Mouse (Mus musculus) CH12.LX (cell line): Measurements from ENCODE around the gene Hvcn1. TPM values are rescaled to one million over a fixed set of nuclear protein-coding genes. Genes with fewer than 3 reads are reported as not detected.

Source experiments
- DNase-seq: peaks from one replicate; pipeline ENCODE4 v3.0.0-alpha.2; 2013; ENCODE audit errors: extremely low read depth
- H3K27ac ChIP-seq: 2 replicates; pipeline ENCODE4 v1.5.1; 2012; ENCODE audit warnings: low read depth, mild to moderate bottlenecking, control low read depth, moderate library complexity; ENCODE audit not compliant: insufficient read depth
- H3K27me3 ChIP-seq: replicated peaks from 2 replicates; pipeline ENCODE3; 2012; ENCODE audit warnings: inconsistent platforms
- H3K36me3 ChIP-seq, 2 experiments: replicated peaks in 1 of 2; 2 replicates each; pipeline versions ENCODE3 to v1.6.1; 2012; ENCODE audit warnings: inconsistent platforms in 1 of 2, low read length in 1 of 2, mild to moderate bottlenecking in 1 of 2, mixed read lengths in 1 of 2, moderate library complexity in 1 of 2; ENCODE audit not compliant: control insufficient read depth in 1 of 2, insufficient read depth in 1 of 2
- H3K4me1 ChIP-seq, 2 experiments: 2 replicates each; pipeline ENCODE4 v1.6.1; 2012; ENCODE audit warnings: inconsistent platforms in 1 of 2, moderate library complexity in 1 of 2; ENCODE audit not compliant: insufficient read depth in 2 of 2, control insufficient read depth in 1 of 2
- H3K4me2 ChIP-seq: 2 replicates; pipeline ENCODE4 v1.6.1; 2012; ENCODE audit warnings: low read depth, mild to moderate bottlenecking, control low read depth; ENCODE audit not compliant: poor library complexity, insufficient read depth, severe bottlenecking
- H3K4me3 ChIP-seq, 3 experiments: fragments of 150-350 bp in 1 of 3; sonication (generic) in 1 of 3; replicated peaks in 1 of 3; 2 replicates each; pipeline versions ENCODE3 to v1.5.1; 2011 to 2012; ENCODE audit warnings: low read depth in 2 of 3, low read length in 2 of 3, mild to moderate bottlenecking in 2 of 3, moderate library complexity in 2 of 3, control low read depth in 1 of 3, improper control_type of control experiment in 1 of 3, inconsistent platforms in 1 of 3, mixed read lengths in 1 of 3; ENCODE audit not compliant: poor library complexity in 1 of 3
- H3K79me2 ChIP-seq: replicated peaks from 2 replicates; pipeline ENCODE4 v1.6.1; 2012; ENCODE audit warnings: mild to moderate bottlenecking, moderate library complexity; ENCODE audit not compliant: control insufficient read depth, poor library complexity, insufficient read depth, severe bottlenecking; ENCODE audit errors: extremely low read depth
- H3K9ac ChIP-seq: 2 replicates; pipeline ENCODE4 v1.6.1; 2012; ENCODE audit warnings: low read depth, mild to moderate bottlenecking, control low read depth, moderate library complexity; ENCODE audit not compliant: insufficient read depth
- H3K9me3 ChIP-seq: replicated peaks from 2 replicates; pipeline ENCODE3; 2012; ENCODE audit warnings: low read length, inconsistent platforms, mixed read lengths
- CHD1 ChIP-seq: IDR thresholded peaks from 2 replicates; pipeline ENCODE4 v1.6.1; 2012; ENCODE audit warnings: low read depth, low read length, improper control_type of control experiment, inconsistent platforms
- CHD2 ChIP-seq: IDR thresholded peaks from 2 replicates; pipeline ENCODE4 v1.6.1; 2011; ENCODE audit warnings: low read length, improper control_type of control experiment
- EP300 ChIP-seq: IDR thresholded peaks from 2 replicates; pipeline ENCODE4 v1.6.1; 2011; ENCODE audit warnings: low read length, improper control_type of control experiment
- ETS1 ChIP-seq: conservative IDR thresholded peaks from 2 replicates; pipeline ENCODE4 v1.6.1; 2012; ENCODE audit warnings: low read depth, mild to moderate bottlenecking, inconsistent platforms, low read length, improper control_type of control experiment, moderate library complexity
- GABPA ChIP-seq: IDR thresholded peaks from 2 replicates; pipeline ENCODE4 v1.6.1; 2012; ENCODE audit warnings: low read depth, low read length, improper control_type of control experiment, inconsistent platforms; ENCODE audit not compliant: insufficient replicate concordance
- JUND ChIP-seq: conservative IDR thresholded peaks from 2 replicates; pipeline ENCODE4 v1.6.1; 2011; ENCODE audit warnings: low read depth, low read length, improper control_type of control experiment
- KAT2A ChIP-seq: IDR thresholded peaks from 2 replicates; pipeline ENCODE4 v1.6.1; 2012; ENCODE audit warnings: low read length, improper control_type of control experiment, inconsistent platforms; ENCODE audit not compliant: insufficient replicate concordance
- MAFK ChIP-seq: IDR thresholded peaks from 2 replicates; pipeline ENCODE4 v1.6.1; 2011; ENCODE audit warnings: low read length, improper control_type of control experiment; ENCODE audit not compliant: insufficient replicate concordance
- MAX ChIP-seq: IDR thresholded peaks from 2 replicates; pipeline ENCODE4 v1.6.1; 2011; ENCODE audit warnings: low read length, improper control_type of control experiment
- MAZ ChIP-seq: IDR thresholded peaks from 2 replicates; pipeline ENCODE4 v1.6.1; 2012; ENCODE audit warnings: low read depth, mild to moderate bottlenecking, inconsistent platforms, low read length, improper control_type of control experiment, moderate library complexity
- MEF2A ChIP-seq: IDR thresholded peaks from 2 replicates; pipeline ENCODE4 v1.6.1; 2014; ENCODE audit warnings: low read depth, mild to moderate bottlenecking, inconsistent platforms, low read length, improper control_type of control experiment, borderline replicate concordance
- MXI1 ChIP-seq: IDR thresholded peaks from 2 replicates; pipeline ENCODE4 v1.6.1; 2011; ENCODE audit warnings: mild to moderate bottlenecking, low read depth, low read length, improper control_type of control experiment
- NRF1 ChIP-seq: IDR thresholded peaks from 2 replicates; pipeline ENCODE4 v1.6.1; 2014; ENCODE audit warnings: low read depth, mild to moderate bottlenecking, inconsistent platforms, low read length, improper control_type of control experiment, moderate library complexity
- PAX5 ChIP-seq: IDR thresholded peaks from 2 replicates; pipeline ENCODE4 v1.6.1; 2012; ENCODE audit warnings: low read length, inconsistent platforms, mixed read lengths
- POLR2A ChIP-seq: IDR thresholded peaks from 2 replicates; pipeline ENCODE4 v1.6.1; 2011; ENCODE audit warnings: low read depth, mild to moderate bottlenecking, improper control_type of control experiment, low read length
- POLR2AphosphoS2 ChIP-seq: IDR thresholded peaks from 2 replicates; pipeline ENCODE4 v1.6.1; 2011; ENCODE audit warnings: low read depth, low read length, improper control_type of control experiment
- RCOR1 ChIP-seq: conservative IDR thresholded peaks from 2 replicates; pipeline ENCODE4 v1.6.1; 2012; ENCODE audit warnings: low read depth, mild to moderate bottlenecking, inconsistent platforms, low read length, improper control_type of control experiment
- SIN3A ChIP-seq: IDR thresholded peaks from 2 replicates; pipeline ENCODE4 v1.6.1; 2012; ENCODE audit warnings: low read length, improper control_type of control experiment, inconsistent platforms
- SMC3 ChIP-seq: IDR thresholded peaks from 2 replicates; pipeline ENCODE4 v1.6.1; 2011; ENCODE audit warnings: low read depth, low read length, improper control_type of control experiment
- TBP ChIP-seq: conservative IDR thresholded peaks from 2 replicates; pipeline ENCODE4 v1.6.1; 2011; ENCODE audit warnings: low read depth, low read length, improper control_type of control experiment
- TCF12 ChIP-seq: IDR thresholded peaks from 2 replicates; pipeline ENCODE4 v1.6.1; 2014; ENCODE audit warnings: low read depth, mild to moderate bottlenecking, inconsistent platforms, low read length, improper control_type of control experiment
- UBTF ChIP-seq: IDR thresholded peaks from 2 replicates; pipeline ENCODE4 v1.6.1; 2012; ENCODE audit warnings: low read depth, mild to moderate bottlenecking, inconsistent platforms, low read length, improper control_type of control experiment, moderate library complexity
- USF1 ChIP-seq: IDR thresholded peaks from 2 replicates; pipeline ENCODE4 v1.6.1; 2014; ENCODE audit warnings: low read depth, mild to moderate bottlenecking, inconsistent platforms, low read length, improper control_type of control experiment
- USF2 ChIP-seq: conservative IDR thresholded peaks from 2 replicates; pipeline ENCODE4 v1.6.1; 2011; ENCODE audit warnings: low read depth, low read length, improper control_type of control experiment
- ZKSCAN1 ChIP-seq: IDR thresholded peaks from 2 replicates; pipeline ENCODE4 v1.6.1; 2012; ENCODE audit warnings: low read depth, inconsistent platforms, low read length, improper control_type of control experiment, borderline replicate concordance
- ZNF384 ChIP-seq: IDR thresholded peaks from 2 replicates; pipeline ENCODE4 v1.6.1; 2012; ENCODE audit warnings: low read depth, low read length, improper control_type of control experiment, inconsistent platforms
- dilution Hi-C: fragments of 300-500 bp; cut with MboI; formaldehyde crosslinking; loops from 2 replicates; pipeline ENCODE4 v1.14.3; 2020; ENCODE audit warnings: low sequenced_read_pairs; ENCODE audit not compliant: extremely low pct_unique_long_range_greater_than_20kb, extremely low pct_ligation_motif_present
- in situ Hi-C: fragments of 300-500 bp; cut with MboI; formaldehyde crosslinking; loops from 3 replicates; pipeline ENCODE4 v1.14.3; 2019; ENCODE audit warnings: low sequenced_read_pairs, low pct_ligation_motif_present, low pct_unique_long_range_greater_than_20kb, mixed read lengths
- polyA plus RNA-seq: library from polyadenylated mRNA; unstranded; fragments of >175 nt; gene quantifications from 2 replicates; pipeline ENCODE4 v1.2.1, GENCODE M21; 2012; ENCODE audit warnings: low read depth; ENCODE audit not compliant: insufficient read length
- total RNA-seq, 2 experiments: library from RNA; depleted of rRNA; stranded (reverse); fragments of 300-350 nt in 1 of 2; fragments of >200 nt in 1 of 2; gene quantifications; 2 replicates each; pipeline ENCODE4 v1.2.3; 2012 to 2014

The Hvcn1 gene
- total and polyA plus RNA-seq, 3 experiments, result 143 to 159 (median 156) TPM

GRCm38 (mm10) chr5:122224291-122224690 lies 17.7 kb downstream of the Hvcn1 start (continued):
- TF ChIP-seq TCF12 (peak; percentile 75), KAT2A (0 out of 2 replicates have a peak, but pooled peaks have one; percentile 12), MAFK (peak; percentile 65), USF2 (no peak), ZKSCAN1 (no peak), UBTF (0 out of 2 replicates have a peak, but pooled peaks have one; percentile 46), MEF2A (peak; percentile 83), ZNF384 (peak; percentile 98), EP300 (peak; percentile 93), MAZ (peak; percentile 93), RCOR1 (peak; percentile 78; the same call in 1 of the 2 replicates)

GRCm38 (mm10) chr5:122228271-122228765 lies 21.7 kb downstream of the Hvcn1 start:
- no peak for DNase-seq
- TF ChIP-seq CHD1, result no peak
- no peak for TF ChIP-seq SIN3A
- TF ChIP-seq POLR2AphosphoS2, result no peak
- TF ChIP-seq SMC3, result no peak
- no peak for TF ChIP-seq TBP
- no peak for TF ChIP-seq POLR2A
- TF ChIP-seq MAX, result no peak
- TF ChIP-seq NRF1, result no peak
- TF ChIP-seq GABPA, result no peak
- no peak for TF ChIP-seq MAZ
- TF ChIP-seq MEF2A, result no peak
- no peak for TF ChIP-seq JUND
- no peak for TF ChIP-seq ETS1
- TF ChIP-seq USF2, result no peak
- no peak for TF ChIP-seq ZKSCAN1
- TF ChIP-seq CHD2, result no peak
- no peak for TF ChIP-seq MXI1
- TF ChIP-seq PAX5, result no peak
- no peak for TF ChIP-seq ZNF384
- no peak for TF ChIP-seq USF1
- Histone ChIP-seq H3K9me3 (peaks cover 16% of the 10 kb centered on the region), H3K4me1 (peaks cover 41 to 78% of the 10 kb centered on the region in 2 experiments), H3K27ac (no peak overlapping the region), H3K36me3 (peaks cover 25 to 76% of the 10 kb centered on the region in 2 experiments), H3K4me2 (no peak overlapping the region), H3K79me2 (peaks cover 9% of the 10 kb centered on the region; the same call in 1 of the 2 replicates), H3K27me3 (no peaks in the 10 kb centered on the region), H3K4me3 (no peak overlapping the region), H3K9ac (no peak overlapping the region)
- dilution Hi-C loops, result no loop called here
- in situ Hi-C loops, result no loop called here
